Mouse (Mus musculus) Patski (cell line): ENCODE results near the gene Svop. TPM values are rescaled to one million over a fixed set of nuclear protein-coding genes. Genes with fewer than 3 reads are reported as not detected.

Source experiments
- ATAC-seq: fragments of 100-300 bp; one replicate; pipeline ENCODE4 v1.8.0; 2021
- CTCF ChIA-PET: fragments of 350-600 bp; sonication (Branson Sonifier 250); formaldehyde crosslinking; loops from one replicate; lab custom pipeline; 2022; ENCODE audit warnings: inconsistent platforms; lab: Charles Lee
- POLR2A ChIA-PET: fragments of 350-600 bp; sonication (Branson Sonifier 250); formaldehyde crosslinking; loops from one replicate; lab custom pipeline; 2022; ENCODE audit warnings: antibody characterized with exemption, inconsistent platforms; lab: Charles Lee
- DNase-seq: peaks from one replicate; pipeline ENCODE4 v3.0.0-alpha.2; 2011; ENCODE audit warnings: low read depth, low spot score
- H3K27me3 ChIP-seq: fragments of 371-371 bp; one replicate; pipeline ENCODE4 v1.5.1; 2021
- CTCF ChIP-seq: fragments of 100-300 bp; IDR thresholded peaks from one replicate; pipeline ENCODE4 v1.5.1; 2021
- in situ Hi-C: fragments of 300-500 bp; cut with MboI; formaldehyde crosslinking; loops from 3 replicates; pipeline ENCODE4 v1.11.1; 2018; ENCODE audit warnings: low pct_unique_long_range_greater_than_20kb, mixed read lengths
- polyA plus RNA-seq: library from polyadenylated mRNA; unstranded; gene quantifications from one replicate; pipeline ENCODE4 v1.2.3, GENCODE M21; 2021

The Svop gene
- polyA plus RNA-seq, 1 experiment from 2014 or later: 0.06 TPM

- ATAC-seq (no peak), DNase-seq (no peak)
- no peaks in the 10 kb centered on the region for H3K27me3 ChIP-seq
- in situ Hi-C loops: no loop called here
- CTCF ChIA-PET: interaction anchor here (1.1 kb wide), 1 partner anchor 93 kb away, joined by 3 read pairs; no protein-coding TSS in a partner anchor
- POLR2A ChIA-PET: interaction anchor here (0.6 to 0.7 kb wide), 2 partner anchors 130 to 163 kb away, joined by 3 read pairs; no protein-coding TSS in a partner anchor
- no peak for TF ChIP-seq CTCF
Observed at GRCm38 (mm10) chr5:114106391-114106935, 15.1 kb upstream of the Svop start.

GRCm38 (mm10) chr5:114102807-114103206 is 11.4 kb upstream of the Svop start:
- ATAC-seq (no peak), DNase-seq (no peak)
- CTCF ChIA-PET: no interaction called here
- in situ Hi-C loops: no loop called here
- POLR2A ChIA-PET: interaction anchor here (1.0 kb wide), 1 partner anchor 11 kb away, joined by 3 read pairs; no protein-coding TSS in a partner anchor
- TF ChIP-seq CTCF: no peak
- H3K27me3 ChIP-seq: no peaks in the 10 kb centered on the region

GRCm38 (mm10) chr5:114101873-114102272 is 10.5 kb upstream of the Svop start:
- no peaks in the 10 kb centered on the region for H3K27me3 ChIP-seq
- ChIA-PET CTCF (interaction anchor here (1.6 kb wide), 2 partner anchors 25 to 55 kb away, joined by 3 read pairs; no protein-coding TSS in a partner anchor), POLR2A (no interaction called here)
- no peak for TF ChIP-seq CTCF
- no peak for ATAC-seq
- DNase-seq: no peak
- in situ Hi-C loops: no loop called here

GRCm38 (mm10) chr5:114100390-114101099 is 9.2 kb upstream of the Svop start:
- ChIA-PET POLR2A (interaction anchor here (0.8 to 1.1 kb wide), 2 partner anchors 9 to 24 kb away, joined by 3 read pairs; partner anchors contain the start of gene Svop), CTCF (interaction anchor here (0.8 to 1.6 kb wide), 3 partner anchors 27 to 54 kb away, joined by 3 read pairs; partner anchors contain the start of gene Ung)
- peak; percentile 44 for ATAC-seq

GRCm38 (mm10) chr5:114099709-114100389 is 8.5 kb upstream of the Svop start:
- in situ Hi-C loops: no loop called here
- ChIA-PET CTCF (interaction anchor here (0.8 to 1.6 kb wide), 2 partner anchors 27 to 31 kb away, joined by 3 read pairs; partner anchors contain the start of gene Ung), POLR2A (interaction anchor here (1.1 kb wide), 1 partner anchor 8 kb away, joined by 3 read pairs; the partner anchor contains the start of gene Svop)
- no peaks in the 10 kb centered on the region for H3K27me3 ChIP-seq
- no peak for TF ChIP-seq CTCF
- DNase-seq (peak; percentile 77), ATAC-seq (peak; percentile 73)

More at GRCm38 (mm10) chr5:114100390-114101099, 9.2 kb upstream of the Svop start:
- in situ Hi-C loops: no loop called here
- no peak for DNase-seq
- TF ChIP-seq CTCF: no peak
- H3K27me3 ChIP-seq: no peaks in the 10 kb centered on the region

GRCm38 (mm10) chr5:114090421-114091013 is 853 bp downstream of the Svop start:
- POLR2A ChIA-PET: interaction anchor here (0.7 kb wide), 1 partner anchor 29 kb away, joined by 8 read pairs; no protein-coding TSS in a partner anchor
- DNase-seq (no peak), ATAC-seq (no peak)
- CTCF ChIA-PET: interaction anchor here (1.0 to 1.5 kb wide), 2 partner anchors 38 to 39 kb away, joined by 3 to 4 read pairs; no protein-coding TSS in a partner anchor
- in situ Hi-C loops: no loop called here
- H3K27me3 ChIP-seq: peaks cover 40% of the 10 kb centered on the region
- TF ChIP-seq CTCF: no peak

- ATAC-seq: no peak
- peaks cover 29% of the 10 kb centered on the region for H3K27me3 ChIP-seq
- CTCF ChIA-PET: no interaction called here
- DNase-seq: no peak
- TF ChIP-seq CTCF: no peak
- POLR2A ChIA-PET: no interaction called here
- in situ Hi-C loops: no loop called here
Observed at GRCm38 (mm10) chr5:114087875-114088480, 3.4 kb downstream of the Svop start.

- peaks cover 35% of the 10 kb centered on the region for H3K27me3 ChIP-seq
- ChIA-PET POLR2A (no interaction called here), CTCF (no interaction called here)
- in situ Hi-C loops: no loop called here
- TF ChIP-seq CTCF: no peak
- ATAC-seq (no peak), DNase-seq (no peak)
Observed at GRCm38 (mm10) chr5:114085501-114085900, 5.9 kb downstream of the Svop start.

GRCm38 (mm10) chr5:114077009-114077408 is 14.4 kb downstream of the Svop start:
- in situ Hi-C loops: no loop called here
- no peak for TF ChIP-seq CTCF
- H3K27me3 ChIP-seq: peaks cover 10% of the 10 kb centered on the region
- CTCF ChIA-PET: interaction anchor here (1.1 kb wide), 1 partner anchor 10 kb away, joined by 3 read pairs; no protein-coding TSS in a partner anchor
- DNase-seq (no peak), ATAC-seq (no peak)
- POLR2A ChIA-PET: no interaction called here

GRCm38 (mm10) chr5:114072262-114072661 is 19.1 kb downstream of the Svop start:
- ChIA-PET POLR2A (no interaction called here), CTCF (no interaction called here)
- ATAC-seq (no peak), DNase-seq (no peak)
- in situ Hi-C loops: no loop called here
- TF ChIP-seq CTCF: no peak
- peaks cover 5% of the 10 kb centered on the region for H3K27me3 ChIP-seq
